Mouse (Mus musculus) heart, postnatal 25 days (tissue): Measurements from ENCODE around the gene Gramd1b. TPM values are rescaled to one million over a fixed set of nuclear protein-coding genes. Genes with fewer than 3 reads are reported as not detected.

Experiments
- DNase-seq: peaks from one replicate; pipeline ENCODE4 v3.0.0; 2022; ENCODE audit warnings: low spot score
- intact Hi-C: fragments of 180-260 bp; cut with DNase I; formaldehyde crosslinking; loops from one replicate; pipeline ENCODE4 v1.15.1; 2025
- total RNA-seq, 2 experiments: library from RNA; stranded (reverse); gene quantifications; 2 replicates each; pipeline ENCODE4 v1.2.3; 2021

Gene Gramd1b
- total RNA-seq, 2 experiments from 2014 or later, result 19.1 to 20.2 TPM

- intact Hi-C loops, result loop anchor here (5.0 kb wide), 1 partner anchor 43 kb away; no protein-coding TSS in a partner anchor
- DNase-seq, result no peak
These were observed 181.6 kb downstream of the Gramd1b start for GRCm38 (mm10) chr9:40349554-40349953.

- DNase-seq, result no peak
- intact Hi-C loops, result loop anchor here (5.0 kb wide), 1 partner anchor 44 kb away; no protein-coding TSS in a partner anchor
These were observed 182.4 kb downstream of the Gramd1b start for GRCm38 (mm10) chr9:40348714-40349233.

- intact Hi-C loops, result loop anchor here (5.0 kb wide), 1 partner anchor 46 kb away; no protein-coding TSS in a partner anchor
- DNase-seq, result no peak
These were observed 184.8 kb downstream of the Gramd1b start for GRCm38 (mm10) chr9:40346232-40346984.

GRCm38 (mm10) chr9:40345493-40346231, 185.5 kb downstream of the Gramd1b start:
- intact Hi-C loops, result loop anchor here (5.0 kb wide), 1 partner anchor 47 kb away; no protein-coding TSS in a partner anchor
- no peak for DNase-seq

GRCm38 (mm10) chr9:40344801-40345492, 186.2 kb downstream of the Gramd1b start:
- intact Hi-C loops, result loop anchor here (5.0 kb wide), 1 partner anchor 47 kb away; no protein-coding TSS in a partner anchor

GRCm38 (mm10) chr9:40343828-40344227, 187.4 kb downstream of the Gramd1b start:
- intact Hi-C loops, result no loop called here
- no peak for DNase-seq

More at GRCm38 (mm10) chr9:40344801-40345492, 186.2 kb downstream of the Gramd1b start:
- DNase-seq, result no peak

- intact Hi-C loops, result no loop called here
- no peak for DNase-seq
These were observed 188.0 kb downstream of the Gramd1b start for GRCm38 (mm10) chr9:40343053-40343652.

- intact Hi-C loops, result no loop called here
- DNase-seq, result no peak
These were observed 189.1 kb downstream of the Gramd1b start for GRCm38 (mm10) chr9:40342101-40342500.

GRCm38 (mm10) chr9:40339578-40339977, 191.6 kb downstream of the Gramd1b start:
- intact Hi-C loops, result loop anchor here (10.0 kb wide), 1 partner anchor 135 kb away; no protein-coding TSS in a partner anchor
- no peak for DNase-seq

GRCm38 (mm10) chr9:40337131-40337820, 193.9 kb downstream of the Gramd1b start:
- no peak for DNase-seq
- intact Hi-C loops, result loop anchor here (10.0 kb wide), 1 partner anchor 138 kb away; no protein-coding TSS in a partner anchor

- DNase-seq, result no peak
- intact Hi-C loops, result loop anchor here (10.0 kb wide), 1 partner anchor 138 kb away; no protein-coding TSS in a partner anchor
These were observed 194.5 kb downstream of the Gramd1b start for GRCm38 (mm10) chr9:40336701-40337100.

GRCm38 (mm10) chr9:40334617-40335016, 196.6 kb downstream of the Gramd1b start:
- intact Hi-C loops, result loop anchor here (10.0 kb wide), 1 partner anchor 140 kb away; no protein-coding TSS in a partner anchor
- DNase-seq, result no peak

GRCm38 (mm10) chr9:40333649-40334396, 197.4 kb downstream of the Gramd1b start:
- no peak for DNase-seq
- intact Hi-C loops, result loop anchor here (10.0 kb wide), 1 partner anchor 141 kb away; no protein-coding TSS in a partner anchor

- no peak for DNase-seq
- intact Hi-C loops, result loop anchor here (10.0 kb wide), 1 partner anchor 142 kb away; no protein-coding TSS in a partner anchor
These were observed 198.2 kb downstream of the Gramd1b start for GRCm38 (mm10) chr9:40332731-40333648.

GRCm38 (mm10) chr9:40332326-40332725, 198.9 kb downstream of the Gramd1b start:
- intact Hi-C loops, result loop anchor here (10.0 kb wide), 1 partner anchor 142 kb away; no protein-coding TSS in a partner anchor
- no peak for DNase-seq

- no peak for DNase-seq
- intact Hi-C loops, result loop anchor here (10.0 kb wide), 1 partner anchor 143 kb away; no protein-coding TSS in a partner anchor
These were observed 199.5 kb downstream of the Gramd1b start for GRCm38 (mm10) chr9:40331411-40332286.
